Mouse (Mus musculus): ENCODE measurements around the gene Fbxw8.

GRCm38 (mm10) chr5:118033740-118034139 is 121.5 kb downstream of the Fbxw8 start:
- no peak for TF ChIP-seq CTCF (IDR thresholded peaks at IDR 0.05; ENCODE audit: borderline replicate concordance, extremely low read depth, insufficient read depth, insufficient read length)
- no peak for TF ChIP-seq POLR2A (IDR thresholded peaks at IDR 0.05; ENCODE audit: borderline replicate concordance, extremely low read depth, insufficient read depth, insufficient read length, poor library complexity, severe bottlenecking)
